Mouse (Mus musculus): Measurements from ENCODE around the gene Rhot1. TPM values are rescaled to one million over a fixed set of nuclear protein-coding genes. Genes with fewer than 3 reads are reported as not detected.
A peak's percentile ranks its signal among the peaks of the same experiment; 100 is the strongest.

The Rhot1 gene
- polyA plus RNA-seq, 1 experiment, result 15.8 TPM

DNA sequence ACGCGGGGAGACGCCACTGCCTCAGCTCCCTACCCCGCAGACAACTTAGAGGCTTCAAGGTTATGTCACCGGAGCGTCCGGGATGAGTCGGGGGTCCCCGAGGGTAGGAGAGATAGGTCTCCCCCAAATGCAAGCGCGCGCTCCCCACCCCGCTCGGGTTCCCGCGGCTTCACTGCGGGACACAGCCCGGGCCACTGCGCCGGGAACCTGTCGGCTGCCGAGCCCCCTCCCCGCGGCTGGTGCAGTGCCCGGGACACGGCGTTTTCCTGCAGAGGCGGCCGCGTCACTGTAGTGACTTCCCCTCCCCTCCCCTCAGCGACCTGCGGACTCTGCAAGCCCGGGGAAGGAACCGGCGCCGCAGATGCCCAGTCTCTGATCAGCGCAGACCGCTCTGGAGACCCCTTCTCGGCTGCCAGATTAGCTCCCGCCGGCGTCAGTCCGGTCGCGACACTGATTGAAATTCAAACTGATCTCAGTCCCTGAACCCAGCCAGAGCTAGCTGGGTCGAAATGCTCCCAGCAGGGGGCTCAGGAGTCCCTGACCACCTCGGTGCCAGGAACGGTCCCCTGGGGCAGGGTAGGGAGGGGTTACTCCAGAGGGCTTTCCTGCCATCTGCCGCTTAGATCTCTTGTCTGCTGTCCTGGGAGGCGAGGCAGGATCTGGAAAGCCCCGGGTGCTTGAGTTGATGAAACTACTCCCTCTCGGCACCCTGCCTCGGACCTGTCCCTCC lies 92.7 kb downstream of the Rhot1 start:
- Histone ChIP-seq H3ac (ENCODE audit: control insufficient read depth, insufficient read length, low read depth) (peak overlapping the region; percentile 57), H3K79me3 (ENCODE audit: low read depth) (no peaks in the 10 kb centered on the region), H3K79me2 (ENCODE audit: control insufficient read depth, insufficient read depth) (no peaks in the 10 kb centered on the region), H3K4me3 (ENCODE audit: insufficient read depth, poor library complexity, severe bottlenecking) (no peak overlapping the region), H3K36me3 (ENCODE audit: control insufficient read depth, insufficient read depth) (no peaks in the 10 kb centered on the region), H3K27me3 (ENCODE audit: control insufficient read depth, insufficient read depth, insufficient read length) (peaks cover 27% of the 10 kb centered on the region)
- TF ChIP-seq FOSL1 (IDR thresholded peaks at IDR 0.05; ENCODE audit: insufficient read depth, low read length, poor library complexity, severe bottlenecking) (no peak), CEBPB (IDR thresholded peaks at IDR 0.05; ENCODE audit: low read depth) (no peak), USF1 (IDR thresholded peaks at IDR 0.05; ENCODE audit: low read depth) (no peak), CTCF (IDR thresholded peaks at IDR 0.05; ENCODE audit: control insufficient read depth, insufficient read depth, insufficient read length) (no peak), MYOG (IDR thresholded peaks at IDR 0.05; ENCODE audit: control insufficient read depth, extremely low read depth, insufficient read length) (no peak), MAX (IDR thresholded peaks at IDR 0.05) (no peak), MYOD1 (IDR thresholded peaks at IDR 0.05; ENCODE audit: control insufficient read depth, insufficient read length, low read depth) (no peak)

- Histone ChIP-seq H3K27me3 (ENCODE audit: control insufficient read depth, insufficient read depth, insufficient read length) (peaks cover 32% of the 10 kb centered on the region), H3K79me2 (ENCODE audit: control insufficient read depth, insufficient read depth) (no peaks in the 10 kb centered on the region), H3ac (ENCODE audit: control insufficient read depth, insufficient read length, low read depth) (no peak overlapping the region), H3K79me3 (ENCODE audit: low read depth) (no peaks in the 10 kb centered on the region), H3K36me3 (ENCODE audit: control insufficient read depth, insufficient read depth) (no peaks in the 10 kb centered on the region), H3K4me3 (ENCODE audit: insufficient read depth, poor library complexity, severe bottlenecking) (no peak overlapping the region)
- no peak for TF ChIP-seq CTCF (IDR thresholded peaks at IDR 0.05; ENCODE audit: control insufficient read depth, insufficient read depth, insufficient read length)
- no peak for TF ChIP-seq MAX (IDR thresholded peaks at IDR 0.05)
- no peak for TF ChIP-seq MYOG (IDR thresholded peaks at IDR 0.05; ENCODE audit: control insufficient read depth, extremely low read depth, insufficient read length)
- TF ChIP-seq FOSL1 (IDR thresholded peaks at IDR 0.05; ENCODE audit: insufficient read depth, low read length, poor library complexity, severe bottlenecking), result no peak
- no peak for TF ChIP-seq CEBPB (IDR thresholded peaks at IDR 0.05; ENCODE audit: low read depth)
- no peak for TF ChIP-seq USF1 (IDR thresholded peaks at IDR 0.05; ENCODE audit: low read depth)
- TF ChIP-seq MYOD1 (IDR thresholded peaks at IDR 0.05; ENCODE audit: control insufficient read depth, insufficient read length, low read depth), result no peak
Measured at GRCm38 (mm10) chr11:80302046-80302390, 93.2 kb downstream of the Rhot1 start.

- no peaks in the 10 kb centered on the region for H3K79me3 ChIP-seq (ENCODE audit: low read depth)
- TF ChIP-seq MAX (IDR thresholded peaks at IDR 0.05) (no peak), USF1 (IDR thresholded peaks at IDR 0.05; ENCODE audit: low read depth) (no peak), FOSL1 (IDR thresholded peaks at IDR 0.05; ENCODE audit: insufficient read depth, low read length, poor library complexity, severe bottlenecking) (no peak), CTCF (IDR thresholded peaks at IDR 0.05; ENCODE audit: control insufficient read depth, insufficient read depth, insufficient read length) (no peak), MYOD1 (IDR thresholded peaks at IDR 0.05; ENCODE audit: control insufficient read depth, insufficient read length, low read depth) (no peak), MYOG (IDR thresholded peaks at IDR 0.05; ENCODE audit: control insufficient read depth, extremely low read depth, insufficient read length) (no peak), CEBPB (IDR thresholded peaks at IDR 0.05; ENCODE audit: low read depth) (no peak)
- H3K4me3 ChIP-seq (ENCODE audit: insufficient read depth, poor library complexity, severe bottlenecking), result no peak overlapping the region
- no peaks in the 10 kb centered on the region for H3K36me3 ChIP-seq (ENCODE audit: control insufficient read depth, insufficient read depth)
- no peak overlapping the region for H3ac ChIP-seq (ENCODE audit: control insufficient read depth, insufficient read length, low read depth)
- H3K79me2 ChIP-seq (ENCODE audit: control insufficient read depth, insufficient read depth), result no peaks in the 10 kb centered on the region
- H3K27me3 ChIP-seq (ENCODE audit: control insufficient read depth, insufficient read depth, insufficient read length), result peaks cover 37% of the 10 kb centered on the region
Measured at GRCm38 (mm10) chr11:80302536-80302935, 93.7 kb downstream of the Rhot1 start.

DNA sequence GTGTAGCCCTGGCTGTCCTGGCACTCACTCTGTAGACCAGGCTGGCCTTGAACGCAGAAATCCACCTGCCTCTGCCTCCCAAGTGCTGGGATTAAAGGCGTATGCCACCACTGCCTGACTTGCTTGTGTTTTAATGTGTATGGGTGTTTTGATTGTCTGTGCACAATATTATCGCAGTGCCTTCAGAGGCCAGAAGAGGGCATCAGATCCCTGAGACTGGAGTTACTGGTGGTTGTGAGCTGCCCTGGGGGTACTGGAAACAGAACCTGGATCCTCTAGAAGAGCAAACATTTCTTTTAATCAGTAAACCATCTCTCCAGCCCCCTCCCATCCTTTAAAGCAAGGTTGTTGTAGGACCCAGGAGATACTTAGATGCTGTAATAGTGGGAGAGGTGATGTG lies 94.9 kb downstream of the Rhot1 start:
- TF ChIP-seq MAX (IDR thresholded peaks at IDR 0.05) (no peak), MYOD1 (IDR thresholded peaks at IDR 0.05; ENCODE audit: control insufficient read depth, insufficient read length, low read depth) (no peak), MYOG (IDR thresholded peaks at IDR 0.05; ENCODE audit: control insufficient read depth, extremely low read depth, insufficient read length) (no peak), USF1 (IDR thresholded peaks at IDR 0.05; ENCODE audit: low read depth) (no peak), CEBPB (IDR thresholded peaks at IDR 0.05; ENCODE audit: low read depth) (no peak), CTCF (IDR thresholded peaks at IDR 0.05; ENCODE audit: control insufficient read depth, insufficient read depth, insufficient read length) (no peak), FOSL1 (IDR thresholded peaks at IDR 0.05; ENCODE audit: insufficient read depth, low read length, poor library complexity, severe bottlenecking) (no peak)
- no peak overlapping the region for H3ac ChIP-seq (ENCODE audit: control insufficient read depth, insufficient read length, low read depth)
- H3K27me3 ChIP-seq (ENCODE audit: control insufficient read depth, insufficient read depth, insufficient read length), result peaks cover 45% of the 10 kb centered on the region
- H3K79me2 ChIP-seq (ENCODE audit: control insufficient read depth, insufficient read depth), result no peaks in the 10 kb centered on the region
- no peaks in the 10 kb centered on the region for H3K36me3 ChIP-seq (ENCODE audit: control insufficient read depth, insufficient read depth)
- H3K79me3 ChIP-seq (ENCODE audit: low read depth), result no peaks in the 10 kb centered on the region
- H3K4me3 ChIP-seq (ENCODE audit: insufficient read depth, poor library complexity, severe bottlenecking), result no peak overlapping the region

- no peak overlapping the region for H3ac ChIP-seq (ENCODE audit: control insufficient read depth, insufficient read length, low read depth)
- H3K79me3 ChIP-seq (ENCODE audit: low read depth), result no peaks in the 10 kb centered on the region
- H3K4me3 ChIP-seq (ENCODE audit: insufficient read depth, poor library complexity, severe bottlenecking), result no peak overlapping the region
- H3K27me3 ChIP-seq (ENCODE audit: control insufficient read depth, insufficient read depth, insufficient read length), result peaks cover 46% of the 10 kb centered on the region
- no peaks in the 10 kb centered on the region for H3K36me3 ChIP-seq (ENCODE audit: control insufficient read depth, insufficient read depth)
- H3K79me2 ChIP-seq (ENCODE audit: control insufficient read depth, insufficient read depth), result no peaks in the 10 kb centered on the region
- TF ChIP-seq USF1 (IDR thresholded peaks at IDR 0.05; ENCODE audit: low read depth) (no peak), CEBPB (IDR thresholded peaks at IDR 0.05; ENCODE audit: low read depth) (no peak), MYOG (IDR thresholded peaks at IDR 0.05; ENCODE audit: control insufficient read depth, extremely low read depth, insufficient read length) (no peak), MAX (IDR thresholded peaks at IDR 0.05) (no peak), MYOD1 (IDR thresholded peaks at IDR 0.05; ENCODE audit: control insufficient read depth, insufficient read length, low read depth) (no peak)
Measured at GRCm38 (mm10) chr11:80304846-80305245, 96.0 kb downstream of the Rhot1 start.
